Mouse (Mus musculus): Measurements from ENCODE around the gene Tfrc. TPM values are rescaled to one million over a fixed set of nuclear protein-coding genes. Genes with fewer than 3 reads are reported as not detected.

Tfrc gene
- total RNA-seq, 2 experiments from 2014 or later, result 57.2 to 75.8 TPM

- no peak for DNase-seq (ENCODE audit: low spot score in 2 of 2)
Measured at GRCm38 (mm10) chr16:32645361-32645914, 36.7 kb downstream of the Tfrc start.

GRCm38 (mm10) chr16:32646014-32646413 is 37.3 kb downstream of the Tfrc start:
- DNase-seq (ENCODE audit: low spot score in 2 of 2), result no peak

GRCm38 (mm10) chr16:32647712-32648111 is 39.0 kb downstream of the Tfrc start:
- no peak for DNase-seq (ENCODE audit: low spot score in 2 of 2)

GRCm38 (mm10) chr16:32650461-32650860 is 41.7 kb downstream of the Tfrc start:
- DNase-seq (ENCODE audit: low spot score in 2 of 2), result no peak

GRCm38 (mm10) chr16:32650974-32651618 is 42.4 kb downstream of the Tfrc start:
- no peak for DNase-seq (ENCODE audit: low spot score in 2 of 2)

- DNase-seq (ENCODE audit: low spot score in 2 of 2), result no peak
Measured at GRCm38 (mm10) chr16:32654071-32654733, 45.5 kb downstream of the Tfrc start.

DNA sequence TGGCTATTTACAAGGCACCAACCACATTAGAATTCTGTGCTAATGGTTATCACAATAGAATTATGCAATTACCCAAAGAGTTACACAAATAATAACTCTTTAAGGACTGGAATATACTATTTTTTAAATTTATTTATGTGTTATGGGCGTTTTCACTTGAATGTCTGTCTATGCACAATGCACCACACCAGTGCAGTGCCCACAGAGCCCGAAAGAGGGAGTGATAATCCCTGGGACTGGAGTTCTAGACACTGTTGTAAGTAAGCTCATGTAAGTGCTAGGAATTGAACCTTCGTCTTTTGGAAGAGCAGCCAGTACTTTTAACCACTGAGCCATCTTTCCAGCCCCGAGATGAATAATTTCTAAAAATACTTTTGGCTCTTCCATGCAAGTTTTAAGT is 46.8 kb downstream of the Tfrc start:
- DNase-seq (ENCODE audit: low spot score in 2 of 2), result no peak

GRCm38 (mm10) chr16:32656321-32656720 is 47.6 kb downstream of the Tfrc start:
- no peak for DNase-seq (ENCODE audit: low spot score in 2 of 2)

DNA sequence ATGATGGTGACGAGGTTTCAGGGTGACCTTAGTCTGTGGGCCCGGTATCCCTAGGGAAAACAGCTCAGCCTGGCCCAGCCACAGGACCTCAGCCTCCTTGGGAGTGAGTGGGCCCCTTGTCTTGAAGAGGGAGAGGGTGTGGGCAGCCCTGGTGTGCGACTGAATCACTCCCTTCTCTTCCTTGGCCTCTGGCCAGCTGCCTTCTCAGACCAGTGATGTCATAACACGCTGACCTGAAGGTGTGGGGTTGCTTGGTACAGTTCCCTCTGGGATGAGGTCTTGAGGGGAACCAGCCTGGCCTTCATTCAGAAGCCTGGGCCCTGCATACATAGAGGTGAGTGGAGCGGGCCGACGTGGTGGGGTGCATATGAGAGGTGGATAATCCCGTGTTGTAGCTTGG is 48.1 kb downstream of the Tfrc start:
- no peak for DNase-seq (ENCODE audit: low spot score in 2 of 2)

- no peak for DNase-seq (ENCODE audit: low spot score in 2 of 2)
Measured at GRCm38 (mm10) chr16:32657498-32658250, 49.0 kb downstream of the Tfrc start.

GRCm38 (mm10) chr16:32658743-32659171 is 50.0 kb downstream of the Tfrc start:
- DNase-seq (ENCODE audit: low spot score in 2 of 2), result no peak

GRCm38 (mm10) chr16:32659385-32659784 is 50.7 kb downstream of the Tfrc start:
- DNase-seq (ENCODE audit: low spot score in 2 of 2), result peak in 1 of 2 experiments; percentile 45

DNA sequence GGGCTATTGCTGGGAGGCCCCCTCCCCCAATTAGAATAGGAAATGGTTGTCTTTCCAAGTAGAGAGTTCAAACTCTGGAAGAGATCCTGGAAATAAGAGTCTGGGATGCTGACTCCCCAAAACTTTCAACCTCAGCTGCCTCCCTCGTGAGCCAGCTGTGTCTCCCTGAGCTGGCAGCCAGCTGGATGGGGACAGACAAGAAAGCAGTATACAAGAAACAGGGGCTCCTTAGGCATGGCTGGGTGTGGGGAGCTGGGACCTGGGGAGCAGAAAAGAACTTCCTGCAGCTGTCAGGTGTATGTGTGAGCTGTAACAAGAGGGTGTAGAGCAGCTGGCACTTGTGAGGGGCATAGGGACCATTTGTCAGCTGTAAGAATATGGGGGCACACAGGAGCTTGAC is 51.4 kb downstream of the Tfrc start:
- DNase-seq (ENCODE audit: low spot score in 2 of 2), result peak in 1 of 2 experiments; percentile 2

GRCm38 (mm10) chr16:32660557-32661321 is 52.0 kb downstream of the Tfrc start:
- DNase-seq (ENCODE audit: low spot score in 2 of 2), result peak in 1 of 2 experiments; percentile 65

DNA sequence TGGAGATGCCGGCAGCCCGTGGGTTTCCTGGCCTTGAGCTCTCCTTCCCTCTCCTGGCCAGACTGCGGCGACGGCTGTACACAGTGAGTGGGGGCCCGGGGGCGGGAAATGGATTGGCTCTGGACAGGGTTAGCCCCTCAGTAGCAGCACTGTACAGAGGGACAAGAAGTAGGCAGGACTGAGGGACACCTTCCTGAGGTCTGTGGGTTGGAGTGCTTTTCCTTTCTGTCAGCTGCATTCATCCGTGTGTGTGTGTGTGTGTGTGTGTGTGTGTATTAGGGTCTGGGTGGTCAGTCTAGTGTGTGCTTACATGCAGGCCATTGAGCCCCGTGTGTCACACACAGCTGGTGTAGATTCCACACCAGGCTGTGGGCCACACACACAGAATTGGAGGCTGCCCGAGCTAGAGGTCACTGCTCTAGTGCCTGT is 52.8 kb downstream of the Tfrc start:
- peak in 1 of 2 experiments; percentile 5 for DNase-seq (ENCODE audit: low spot score in 2 of 2)

GRCm38 (mm10) chr16:32662372-32662771 is 53.7 kb downstream of the Tfrc start:
- no peak for DNase-seq (ENCODE audit: low spot score in 2 of 2)

DNA sequence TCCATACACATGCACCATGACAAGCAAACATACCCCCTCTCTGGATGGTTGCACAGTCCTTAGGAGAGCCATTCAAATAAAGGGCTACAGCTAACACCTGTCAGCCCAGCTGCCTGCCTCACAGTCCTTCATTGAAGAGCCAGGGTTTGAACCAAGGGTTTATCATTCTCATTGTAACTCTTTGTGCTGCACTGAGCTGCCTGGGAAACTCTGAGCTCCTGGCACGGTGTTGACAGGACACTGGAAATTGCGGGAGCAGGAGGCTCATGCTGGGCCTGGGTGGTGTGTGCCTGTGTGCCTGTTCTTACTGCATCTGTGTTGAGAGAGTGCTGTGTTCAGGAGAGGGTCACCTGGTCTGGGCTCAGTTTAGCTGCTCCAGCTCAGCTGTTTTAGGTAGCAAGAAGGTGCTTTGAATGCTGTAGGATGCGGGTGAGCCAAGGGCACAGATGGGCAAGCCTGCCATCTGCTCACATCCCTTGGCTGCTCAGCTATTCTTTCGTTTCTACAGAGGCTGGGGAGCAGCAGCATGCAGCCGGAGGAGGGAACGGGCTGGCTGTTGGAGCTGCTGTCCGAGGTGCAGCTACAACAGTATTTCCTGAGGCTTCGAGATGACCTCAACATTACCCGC is 54.6 kb downstream of the Tfrc start:
- DNase-seq (ENCODE audit: low spot score in 2 of 2), result no peak

DNA sequence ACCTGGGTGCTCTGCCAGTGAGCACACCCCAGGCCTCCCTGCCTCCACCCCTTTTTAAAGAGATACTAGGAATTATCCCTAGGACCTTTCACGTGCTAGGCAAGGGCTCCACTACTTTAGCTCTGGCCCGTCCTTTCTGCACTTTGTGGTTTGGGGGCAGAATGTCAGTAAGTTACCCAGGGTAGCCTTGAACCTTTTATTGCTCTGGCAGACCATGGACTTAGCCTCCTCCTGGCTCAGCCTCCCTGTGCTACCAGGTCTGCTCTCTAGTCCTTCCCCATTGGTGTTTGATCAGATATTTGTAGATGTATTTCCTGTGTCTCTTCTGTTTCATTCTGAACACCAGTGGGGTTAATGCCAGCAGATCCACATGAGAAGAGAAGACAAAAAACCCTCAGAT is 55.5 kb downstream of the Tfrc start:
- DNase-seq (ENCODE audit: low spot score in 2 of 2), result no peak

DNA sequence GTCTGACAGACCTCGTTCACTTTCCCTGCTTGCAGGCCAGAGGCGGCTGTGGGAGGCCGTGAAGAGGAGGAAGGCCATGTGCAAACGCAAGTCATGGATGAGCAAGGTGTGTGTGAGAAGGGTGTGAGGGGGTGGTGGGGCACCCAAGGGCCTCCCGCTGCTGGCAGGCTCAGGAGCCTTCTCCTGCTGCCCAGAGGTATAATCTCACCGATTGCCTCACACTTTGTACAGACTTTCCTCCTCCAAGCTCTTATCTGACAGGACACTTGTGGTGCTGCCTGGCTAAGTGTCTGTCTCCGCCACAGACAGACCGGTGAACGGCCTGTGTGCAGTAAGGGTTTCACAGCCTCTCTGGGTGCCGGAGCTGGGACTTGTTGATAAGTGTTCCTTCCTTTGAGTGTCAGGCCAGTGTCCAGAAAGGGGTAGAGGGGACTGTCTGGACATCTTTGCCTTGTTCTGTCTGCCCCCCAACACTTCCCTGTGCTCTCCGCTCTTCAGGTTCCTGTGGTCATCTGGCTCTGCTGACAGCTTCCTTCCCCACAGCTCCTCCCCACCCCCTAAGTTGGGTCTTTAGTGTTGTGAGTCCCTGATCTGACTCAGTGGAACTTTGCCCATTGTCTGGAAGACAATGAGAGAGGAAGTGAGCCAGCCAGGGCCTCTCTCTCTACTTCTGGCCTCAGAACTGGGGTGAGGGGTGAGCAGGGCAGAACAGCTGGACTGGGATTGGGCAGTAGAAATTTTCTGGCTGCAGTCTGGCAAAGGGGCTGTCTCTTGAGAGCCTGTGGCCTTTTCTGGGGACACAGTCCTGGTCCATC is 57.3 kb downstream of the Tfrc start:
- peak in 1 of 2 experiments; percentile 3 for DNase-seq (ENCODE audit: low spot score in 2 of 2)

All from adrenal gland, postnatal 4 days (tissue).